Comparison of ENCODE assay signal across 8 mouse cellular contexts in genomic region chr1:96768264-96768663, GRCm38 (mm10).
DNase-seq lines count a peak whose midpoint lies in the region.

No protein-coding gene starts in this region.

- intact Hi-C loops in left cerebral cortex, postnatal 14 days (cut with DNase I): no loop called here
- intact Hi-C loops in heart, postnatal 25 days (cut with DNase I): no loop called here

- peak; percentile 9 for DNase-seq in adrenal gland, adult 2 months
- no peak for DNase-seq in adrenal gland, adult 18-20 months (ENCODE audit: low spot score in 2 of 2)
- peak; percentile 23 for DNase-seq in 416B (ENCODE audit: low read depth)
- peak; percentile 12 to 23 for DNase-seq in frontal cortex, postnatal 10 days (ENCODE audit: low spot score in 2 of 2)
- DNase-seq in left cerebral cortex, postnatal 14 days (ENCODE audit: low spot score in 2 of 2): peak; percentile 57 to 60
- DNase-seq in right cerebral cortex, postnatal 14 days: peak; percentile 28
- DNase-seq in heart, postnatal 25 days (ENCODE audit: low spot score): no peak
- no peak for DNase-seq in urinary bladder, postnatal 25 days (ENCODE audit: low spot score)

Comparison
In these comparisons a context has a peak if more than half of its experiments do, and no peak if none do; other contexts are left out.
1. DNase-seq: peak in adrenal gland, adult 2 months (single experiment), 416B (single experiment), frontal cortex, postnatal 10 days (2 of 2), left cerebral cortex, postnatal 14 days (2 of 2) and right cerebral cortex, postnatal 14 days (single experiment); none in adrenal gland, adult 18-20 months (0 of 2), heart, postnatal 25 days (single experiment) and urinary bladder, postnatal 25 days (single experiment).